23 mouse cellular contexts compared by ENCODE assay signal in genomic region chr12:44497762-44498161, GRCm38 (mm10).
DNase-seq lines count a peak whose midpoint lies in the region; ATAC-seq and TF ChIP-seq lines count a peak whose summit lies in the region.
"Had no signal": no experiment of that assay in that cellular context is flagged by ENCODE, and none has a peak within 500 bp of the region (broad histone marks: within the 10 kb centered on the region; RNA-seq: fewer than 3 reads in every experiment).

No protein-coding gene starts in this region.

- H3K9me3 ChIP-seq in lung, embryonic 15.5 days, result no peaks in the 10 kb centered on the region
- H3K9me3 ChIP-seq: embryonic facial prominence, embryonic 10.5 days; embryonic facial prominence, embryonic 12.5 days; forebrain, embryonic 12.5 days; forebrain, embryonic 15.5 days had no signal

- no peak overlapping the region for H3K9ac ChIP-seq in lung, embryonic 15.5 days
- H3K9ac ChIP-seq: embryonic facial prominence, embryonic 12.5 days; forebrain, embryonic 12.5 days; forebrain, embryonic 15.5 days; forebrain, postnatal 0 days had no signal

- no peak overlapping the region for H3K4me3 ChIP-seq in layer of hippocampus, adult 2 months
- H3K4me3 ChIP-seq in lung, embryonic 15.5 days, result no peak overlapping the region
- no peak overlapping the region for H3K4me3 ChIP-seq in lung, adult 2 months (replicated peaks; ENCODE audit: extremely low read depth, low read depth, low read length)
- H3K4me3 ChIP-seq: embryonic facial prominence, embryonic 10.5 days; embryonic facial prominence, embryonic 12.5 days; forebrain, embryonic 12.5 days; forebrain, embryonic 15.5 days had no signal

- 41% methylated on average over 2 of the region's 2 CpGs for WGBS in lung, embryonic 15.5 days
- WGBS in lung, adult 2 months, result 48% methylated on average over 2 of the region's 2 CpGs

- H3K27ac ChIP-seq in layer of hippocampus, adult 2 months, result peak overlapping the region; percentile 2; the same call in 1 of the 2 replicates
- no peak overlapping the region for H3K27ac ChIP-seq in lung, embryonic 15.5 days
- H3K27ac ChIP-seq: embryonic facial prominence, embryonic 10.5 days; embryonic facial prominence, embryonic 12.5 days had no signal

- TF ChIP-seq CTCF in layer of hippocampus, adult 2 months (conservative IDR thresholded peaks at IDR 0.05), result no peak
- no peak for TF ChIP-seq CTCF in lung, adult 2 months (IDR thresholded peaks at IDR 0.05; ENCODE audit: insufficient read depth, low read length)
- TF ChIP-seq CTCF in brain, embryonic 14.5 days (IDR thresholded peaks at IDR 0.05; ENCODE audit: borderline replicate concordance, extremely low read depth, insufficient read depth, insufficient read length), result no peak

- TF ChIP-seq POLR2A in lung, adult 2 months (IDR thresholded peaks at IDR 0.05; ENCODE audit: borderline replicate concordance, extremely low read depth, low read depth, low read length), result no peak
- no peak for TF ChIP-seq POLR2A in brain, embryonic 14.5 days (IDR thresholded peaks at IDR 0.05; ENCODE audit: borderline replicate concordance, extremely low read depth, insufficient read depth, insufficient read length, poor library complexity, severe bottlenecking)

- H3K4me1 ChIP-seq in lung, embryonic 15.5 days, result 0 out of 2 replicates have a peak, but pooled peaks cover 4% of the 10 kb centered on the region
- H3K4me1 ChIP-seq in lung, adult 2 months (ENCODE audit: control insufficient read depth, insufficient read depth, low read length), result no peaks in the 10 kb centered on the region
- H3K4me1 ChIP-seq: embryonic facial prominence, embryonic 12.5 days had no signal

- H3K27me3 ChIP-seq in lung, embryonic 15.5 days, result no peaks in the 10 kb centered on the region
- H3K27me3 ChIP-seq: embryonic facial prominence, embryonic 12.5 days; forebrain, embryonic 15.5 days had no signal

- no peak overlapping the region for H3K4me2 ChIP-seq in lung, embryonic 15.5 days
- H3K4me2 ChIP-seq: embryonic facial prominence, embryonic 12.5 days; forebrain, embryonic 12.5 days; forebrain, embryonic 15.5 days had no signal

- peak; percentile 60; the same call in 1 of the 2 replicates for ATAC-seq in lung, embryonic 15.5 days (ENCODE audit: borderline replicate concordance, extremely low read depth, low FRiP score, low TSS enrichment)
- ATAC-seq: activated CD4-positive, CD25-positive, alpha-beta regulatory T cell, adult 4 months; forebrain, postnatal 0 days; Patski had no signal

- H3K36me3 ChIP-seq in lung, embryonic 15.5 days, result no peaks in the 10 kb centered on the region
- H3K36me3 ChIP-seq: embryonic facial prominence, embryonic 10.5 days; embryonic facial prominence, embryonic 12.5 days; forebrain, embryonic 12.5 days; forebrain, embryonic 15.5 days had no signal

- no peak for DNase-seq in layer of hippocampus, adult 2 months (ENCODE audit: low spot score in 2 of 2)
- no peak for DNase-seq in layer of hippocampus, postnatal 36 days
- no peak for DNase-seq in lung, postnatal 25 days (ENCODE audit: low spot score)
- peak; percentile 36 for DNase-seq in lung, postnatal 10 days
- no peak for DNase-seq in lung, adult 2 months
- peak; percentile 46 for DNase-seq in brain, embryonic 14.5 days (ENCODE audit: low read depth)
- DNase-seq in adipocyte (ENCODE audit: low spot score), result no peak
- DNase-seq: adrenal gland, adult 2 months; adrenal gland, postnatal 10 days; adrenal gland, postnatal 25 days; cerebellum, adult 11-12 months; cerebellum, adult 2 months; cerebellum, adult 9-10 months; cerebellum, postnatal 10 days; cerebellum, postnatal 25 days; forebrain, postnatal 0 days had no signal

Comparison
In these comparisons a context has a peak if more than half of its experiments do, and no peak if none do; other contexts are left out.
1. DNase-seq: peak in lung, postnatal 10 days (single experiment) and brain, embryonic 14.5 days (single experiment); none in layer of hippocampus, adult 2 months (0 of 2), layer of hippocampus, postnatal 36 days (0 of 2), lung, postnatal 25 days (single experiment), lung, adult 2 months (single experiment) and adipocyte (single experiment).